Mouse (Mus musculus): ENCODE measurements around the gene Tarbp1.

The Tarbp1 gene

DNA sequence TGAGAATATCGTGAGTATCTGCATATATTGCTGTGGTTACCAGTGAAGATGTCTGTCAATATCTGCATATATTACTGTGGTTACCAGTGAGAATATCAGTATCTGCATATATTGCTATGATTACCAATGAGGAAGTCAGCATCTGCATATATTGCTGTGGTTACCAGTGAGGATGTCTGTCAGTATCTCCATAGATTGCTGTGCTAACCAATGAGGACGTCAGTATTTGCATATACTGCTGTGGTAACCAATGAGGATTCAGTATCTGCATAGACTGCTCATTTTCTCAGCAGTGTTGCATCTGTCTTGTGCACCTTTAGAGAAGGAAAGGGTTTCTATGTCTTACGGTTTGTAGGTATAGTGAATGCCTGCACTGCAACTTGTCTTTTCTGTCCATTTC lies 54.0 kb downstream of the Tarbp1 start:
- no peak for DNase-seq (ENCODE audit: low spot score)

- DNase-seq (ENCODE audit: low spot score): no peak
Measured at GRCm38 (mm10) chr8:126405030-126405429, 69.8 kb downstream of the Tarbp1 start.

DNA sequence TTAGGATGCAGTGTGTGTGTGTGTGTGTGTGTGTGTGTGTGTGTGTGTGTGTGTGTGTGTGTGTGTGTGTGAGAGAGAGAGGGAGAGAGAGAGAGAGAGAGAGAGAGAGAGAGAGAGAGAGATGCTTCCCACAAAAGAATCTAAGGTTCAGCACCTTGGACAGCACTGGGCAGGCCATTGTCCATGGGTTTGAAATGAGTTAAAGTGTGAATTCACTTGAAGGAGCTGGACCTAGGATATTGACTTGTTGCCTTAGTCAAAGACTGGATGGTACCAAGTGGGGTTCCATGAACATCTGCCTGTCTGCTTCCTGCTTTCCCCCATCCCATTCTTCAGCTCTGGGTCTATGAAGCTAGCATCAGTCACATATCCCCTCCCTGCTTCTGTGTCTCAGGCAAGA lies 70.3 kb downstream of the Tarbp1 start:
- DNase-seq (ENCODE audit: low spot score): peak; percentile 78

DNA sequence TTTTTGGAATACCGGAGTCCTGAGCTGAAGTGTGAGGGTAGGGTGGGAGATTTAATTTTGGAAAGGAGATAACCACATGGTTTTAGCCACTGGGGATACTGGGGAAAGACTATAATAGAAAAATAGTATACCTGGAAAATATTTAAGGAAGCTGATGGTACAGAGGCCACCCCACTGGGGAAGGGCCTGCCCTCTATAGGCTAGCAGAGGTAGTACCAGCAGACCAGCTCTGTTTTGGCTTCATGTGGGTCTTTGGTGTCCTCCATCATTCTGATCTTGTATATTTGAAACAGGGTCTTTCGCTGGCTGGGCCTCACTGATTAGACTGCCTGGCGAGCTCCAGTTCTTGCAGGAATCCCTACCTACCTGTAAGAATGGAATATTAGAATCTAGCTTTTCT lies 76.5 kb downstream of the Tarbp1 start:
- DNase-seq (ENCODE audit: low spot score): no peak

DNA sequence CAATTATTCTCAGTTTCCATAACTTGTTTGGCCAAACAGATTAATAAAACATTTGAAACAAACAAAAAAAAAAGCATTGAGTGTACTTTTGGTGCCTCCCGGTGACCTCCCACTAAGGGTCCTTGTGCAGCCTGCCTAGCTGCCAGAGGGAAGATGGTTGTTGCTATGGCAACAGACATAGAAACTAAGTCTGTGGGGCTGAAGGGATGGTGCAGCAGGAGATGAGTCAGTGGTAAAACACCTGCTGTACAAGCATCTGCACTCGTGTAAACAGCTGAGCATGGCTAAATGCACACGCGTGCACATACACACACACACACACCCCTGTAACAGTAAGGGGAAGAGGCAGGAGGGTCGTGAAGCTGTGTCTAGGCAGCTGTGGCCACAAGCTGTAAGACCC lies 78.9 kb downstream of the Tarbp1 start:
- peak; percentile 19 for DNase-seq (ENCODE audit: low spot score)

- DNase-seq (ENCODE audit: low spot score): no peak
Measured at GRCm38 (mm10) chr8:126395386-126395785, 79.5 kb downstream of the Tarbp1 start.

DNA sequence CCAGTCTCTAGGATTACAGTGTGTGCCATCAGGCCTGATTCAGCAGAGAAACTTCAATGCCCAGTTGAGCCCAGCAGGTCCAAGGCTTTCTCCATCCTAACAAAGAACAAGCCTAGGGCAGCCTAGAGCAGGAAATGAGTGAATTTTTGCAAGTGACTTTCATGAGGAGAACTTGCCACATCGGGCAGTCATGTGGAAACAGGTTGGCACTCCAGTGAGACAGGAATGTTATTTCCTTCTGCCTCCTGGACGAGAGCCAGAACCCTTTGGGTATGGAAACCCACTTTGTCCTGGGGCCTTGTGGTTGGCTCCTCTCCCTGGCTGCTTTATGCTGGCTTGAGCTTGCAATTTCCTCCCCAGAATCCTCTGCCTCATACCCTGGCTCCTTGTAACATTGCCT lies 83.3 kb downstream of the Tarbp1 start:
- no peak for DNase-seq (ENCODE audit: low spot score)

GRCm38 (mm10) chr8:126387566-126387965 lies 87.3 kb downstream of the Tarbp1 start:
- DNase-seq (ENCODE audit: low spot score): no peak

- peak; percentile 56 for DNase-seq (ENCODE audit: low spot score)
Measured at GRCm38 (mm10) chr8:126382749-126383148, 92.1 kb downstream of the Tarbp1 start.

GRCm38 (mm10) chr8:126382216-126382615 lies 92.6 kb downstream of the Tarbp1 start:
- peak; percentile 27 for DNase-seq (ENCODE audit: low spot score)

- no peak for DNase-seq (ENCODE audit: low spot score)
Measured at GRCm38 (mm10) chr8:126381299-126381698, 93.6 kb downstream of the Tarbp1 start.

DNA sequence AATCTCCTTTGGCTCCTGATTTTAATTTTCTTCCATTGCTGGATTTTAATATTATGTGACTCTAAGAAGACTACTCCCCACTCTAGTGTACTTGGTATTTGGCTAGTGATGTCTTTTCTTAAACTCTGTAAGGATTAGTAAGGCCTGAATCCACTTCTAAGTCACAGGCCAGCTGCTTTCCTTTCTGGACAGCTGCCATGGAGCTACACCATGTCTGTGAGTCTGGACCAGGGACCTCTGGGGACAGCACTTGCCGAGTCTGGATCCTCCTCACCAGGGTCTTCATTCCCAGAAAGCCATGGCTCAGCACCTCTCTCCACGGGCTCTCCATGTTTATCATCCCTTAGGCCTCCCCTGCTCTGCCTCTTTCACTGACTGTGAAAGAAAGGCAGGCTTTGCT lies 94.7 kb downstream of the Tarbp1 start:
- no peak for DNase-seq (ENCODE audit: low spot score)

- no peak for DNase-seq (ENCODE audit: low spot score)
Measured at GRCm38 (mm10) chr8:126379580-126379979, 95.3 kb downstream of the Tarbp1 start.
